Mouse (Mus musculus) ES-Bruce4 (cell line): Measurements from ENCODE around the gene Ppp1r37.

Experiments used
- CTCF ChIP-seq: IDR thresholded peaks from one replicate; pipeline ENCODE4 v1.8.1; 2011; ENCODE audit warnings: low read depth, low read length
- EP300 ChIP-seq: IDR thresholded peaks from 2 replicates; pipeline ENCODE4 v1.6.1; 2011; ENCODE audit warnings: low read depth, low read length; ENCODE audit not compliant: insufficient read depth

GRCm38 (mm10) chr7:19496214-19496555 lies 66.7 kb downstream of the Ppp1r37 start:
- TF ChIP-seq CTCF (no peak), EP300 (no peak)
